In genomic region chr6:102485509-102485908, GRCm38 (mm10) we compare ENCODE assay signal across 22 mouse cellular contexts.
DNase-seq lines count a peak whose midpoint lies in the region; ATAC-seq lines count a peak whose summit lies in the region.
"Had no signal": no experiment of that assay in that cellular context is flagged by ENCODE, and none has a peak within 500 bp of the region (broad histone marks: within the 10 kb centered on the region; RNA-seq: fewer than 3 reads in every experiment).

No protein-coding gene starts in this region.

- no peaks in the 10 kb centered on the region for H3K36me3 ChIP-seq in forebrain, embryonic 14.5 days (ENCODE audit: control insufficient read depth, insufficient read depth, low read length)
- no peaks in the 10 kb centered on the region for H3K36me3 ChIP-seq in forebrain, embryonic 12.5 days (replicated peaks)
- no peaks in the 10 kb centered on the region for H3K36me3 ChIP-seq in stomach, embryonic 16.5 days (ENCODE audit: control insufficient read depth, insufficient read depth, low read length)
- H3K36me3 ChIP-seq: heart, embryonic 13.5 days; limb, embryonic 12.5 days had no signal

- H3K27me3 ChIP-seq in forebrain, embryonic 14.5 days (replicated peaks; ENCODE audit: control insufficient read depth, insufficient read depth, low read length): no peaks in the 10 kb centered on the region
- H3K27me3 ChIP-seq in forebrain, embryonic 12.5 days: no peaks in the 10 kb centered on the region
- H3K27me3 ChIP-seq in stomach, embryonic 16.5 days (ENCODE audit: control insufficient read depth, insufficient read depth, low read length): no peaks in the 10 kb centered on the region
- H3K27me3 ChIP-seq: CH12.LX; heart, embryonic 13.5 days; limb, embryonic 12.5 days had no signal

- DNase-seq in forebrain, embryonic 14.5 days (ENCODE audit: low spot score): peak; percentile 45
- DNase-seq in layer of hippocampus, adult 9-11 months: peak; percentile 14
- DNase-seq in layer of hippocampus, postnatal 25 days (ENCODE audit: extremely low spot score in 1 of 2, low spot score in 1 of 2): no peak
- DNase-seq in retina, postnatal 7 days (ENCODE audit: low read depth, low spot score): peak; percentile 4
- DNase-seq in retina, postnatal 1 day: no peak
- no peak for DNase-seq in thymus, postnatal 10 days (ENCODE audit: low spot score in 2 of 2)
- DNase-seq: adrenal gland, postnatal 25 days; cerebellum, adult 2 months; gastrocnemius, postnatal 10 days; heart, adult 11 months; kidney, adult 2 months; kidney, postnatal 10 days; lung, postnatal 36 days; right cerebral cortex, adult 18-20 months; thymus, adult 2 months had no signal

- no peak overlapping the region for H3K4me2 ChIP-seq in forebrain, embryonic 14.5 days (ENCODE audit: low read length)
- H3K4me2 ChIP-seq in forebrain, embryonic 12.5 days: no peak overlapping the region
- no peak overlapping the region for H3K4me2 ChIP-seq in stomach, embryonic 16.5 days (ENCODE audit: low read depth, low read length)
- H3K4me2 ChIP-seq: heart, embryonic 13.5 days; limb, embryonic 12.5 days had no signal

- H3K9ac ChIP-seq in forebrain, embryonic 14.5 days (ENCODE audit: low read length): no peak overlapping the region
- H3K9ac ChIP-seq in forebrain, embryonic 12.5 days: no peak overlapping the region
- no peak overlapping the region for H3K9ac ChIP-seq in stomach, embryonic 16.5 days (ENCODE audit: low read length)
- H3K9ac ChIP-seq: heart, embryonic 13.5 days; limb, embryonic 12.5 days; liver, embryonic 14.5 days had no signal

- no peaks in the 10 kb centered on the region for H3K4me1 ChIP-seq in forebrain, embryonic 14.5 days (ENCODE audit: control insufficient read depth, insufficient read depth, low read length)
- H3K4me1 ChIP-seq in forebrain, embryonic 12.5 days: no peaks in the 10 kb centered on the region
- no peaks in the 10 kb centered on the region for H3K4me1 ChIP-seq in stomach, embryonic 16.5 days (ENCODE audit: control insufficient read depth, insufficient read depth, low read length)
- H3K4me1 ChIP-seq: heart, embryonic 13.5 days; limb, embryonic 12.5 days had no signal

- no peak overlapping the region for H3K27ac ChIP-seq in forebrain, embryonic 14.5 days (ENCODE audit: low read depth, low read length)
- H3K27ac ChIP-seq in forebrain, embryonic 12.5 days: no peak overlapping the region
- no peak overlapping the region for H3K27ac ChIP-seq in stomach, embryonic 16.5 days (ENCODE audit: low read length)
- H3K27ac ChIP-seq: heart, embryonic 13.5 days; limb, embryonic 12.5 days; liver, embryonic 14.5 days had no signal

- H3K4me3 ChIP-seq in forebrain, embryonic 14.5 days (ENCODE audit: low read depth, low read length): no peak overlapping the region
- no peak overlapping the region for H3K4me3 ChIP-seq in forebrain, embryonic 12.5 days (replicated peaks)
- no peak overlapping the region for H3K4me3 ChIP-seq in stomach, embryonic 16.5 days (replicated peaks; ENCODE audit: low read length)
- H3K4me3 ChIP-seq: erythroblast, embryonic 14.5 days; heart, embryonic 13.5 days; limb, embryonic 12.5 days had no signal

- H3K9me3 ChIP-seq in forebrain, embryonic 14.5 days (replicated peaks; ENCODE audit: control insufficient read depth, low read length): no peaks in the 10 kb centered on the region
- no peaks in the 10 kb centered on the region for H3K9me3 ChIP-seq in forebrain, embryonic 12.5 days
- H3K9me3 ChIP-seq in stomach, embryonic 16.5 days (replicated peaks; ENCODE audit: control insufficient read depth, low read length): no peaks in the 10 kb centered on the region
- H3K9me3 ChIP-seq: heart, embryonic 13.5 days; limb, embryonic 12.5 days had no signal

- ATAC-seq in forebrain, embryonic 14.5 days: peak; percentile 52; the same call in 1 of the 2 replicates
- ATAC-seq in forebrain, embryonic 12.5 days (ENCODE audit: low FRiP score): no peak
- ATAC-seq in stomach, embryonic 16.5 days (ENCODE audit: insufficient read depth, low FRiP score): peak; percentile 68; the same call in 1 of the 2 replicates

Comparison
In these comparisons a context has a peak if more than half of its experiments do, and no peak if none do; other contexts are left out.
1. DNase-seq: peak in forebrain, embryonic 14.5 days (single experiment), layer of hippocampus, adult 9-11 months (single experiment) and retina, postnatal 7 days (single experiment); none in layer of hippocampus, postnatal 25 days (0 of 2), retina, postnatal 1 day (single experiment) and thymus, postnatal 10 days (0 of 2).